Mouse (Mus musculus) embryonic facial prominence, embryonic 11.5 days (tissue): Measurements from ENCODE around the gene Etfbkmt. TPM values are rescaled to one million over a fixed set of nuclear protein-coding genes. Genes with fewer than 3 reads are reported as not detected.

ENCODE experiments used
- ATAC-seq: fragments of 200-750 bp; cut with Nextera tagmentation; replicated peaks from 2 replicates; pipeline ENCODE4 v1.8.0; 2017; ENCODE audit warnings: low read depth; ENCODE audit not compliant: insufficient number of reproducible peaks, low FRiP score, low TSS enrichment
- DNase-seq: peaks from one replicate; pipeline ENCODE4 v3.0.0-alpha.2; 2015; ENCODE audit warnings: low spot score
- H3K27ac ChIP-seq: fragments of 300-500 bp; sonication (generic); replicated peaks from 2 replicates; pipeline ENCODE4 v1.5.1; 2014; ENCODE audit warnings: mild to moderate bottlenecking, low read depth, low read length, control low read depth
- H3K27me3 ChIP-seq: fragments of 300-500 bp; sonication (generic); 2 replicates; pipeline ENCODE4 v1.6.1; 2014; ENCODE audit warnings: mild to moderate bottlenecking, low read length, moderate library complexity, mixed read lengths; ENCODE audit not compliant: control insufficient read depth, insufficient read depth
- H3K36me3 ChIP-seq: fragments of 300-500 bp; sonication (generic); replicated peaks from 2 replicates; pipeline ENCODE4 v1.6.1; 2014; ENCODE audit warnings: low read depth, mild to moderate bottlenecking, low read length, moderate library complexity, mixed read lengths; ENCODE audit not compliant: control insufficient read depth, insufficient read depth
- H3K4me1 ChIP-seq: fragments of 300-500 bp; sonication (generic); 2 replicates; pipeline ENCODE4 v1.6.1; 2014; ENCODE audit warnings: low read length, mixed read lengths; ENCODE audit not compliant: control insufficient read depth, insufficient read depth
- H3K4me2 ChIP-seq: fragments of 300-500 bp; sonication (generic); 2 replicates; pipeline ENCODE4 v1.6.1; 2014; ENCODE audit warnings: low read depth, mild to moderate bottlenecking, control low read depth, low read length, moderate library complexity
- H3K4me3 ChIP-seq: fragments of 300-500 bp; sonication (generic); 2 replicates; pipeline ENCODE4 v1.5.1; 2014; ENCODE audit warnings: low read depth, low read length, control low read depth
- H3K9ac ChIP-seq: fragments of 300-500 bp; sonication (generic); replicated peaks from 2 replicates; pipeline ENCODE4 v1.6.1; 2014; ENCODE audit warnings: mild to moderate bottlenecking, control low read depth, low read length
- H3K9me3 ChIP-seq: fragments of 300-500 bp; sonication (generic); replicated peaks from 2 replicates; pipeline ENCODE4 v1.6.1; 2016; ENCODE audit warnings: mild to moderate bottlenecking, low read length, inconsistent platforms, mixed read lengths; ENCODE audit not compliant: control insufficient read depth
- WGBS: fragments of 180-500 bp; shearing (Covaris S2); extraction: QIAGEN DNeasy Blood & Tissue Kit; methylation state at CpG from one replicate; pipeline ENCODE4 v1.1.7; 2014; 5-methylcytosine and 5-hydroxymethylcytosine counted together
- polyA plus RNA-seq: library from polyadenylated mRNA; unstranded; fragments of >200 nt; fragmentation: Nextera tagmentation; extraction: Ambion mirVana; gene quantifications from 2 replicates; pipeline ENCODE4 v1.2.1, GENCODE M21; 2014

Gene Etfbkmt
- polyA plus RNA-seq, 1 experiment from 2014 or later, result 11.4 TPM

DNA sequence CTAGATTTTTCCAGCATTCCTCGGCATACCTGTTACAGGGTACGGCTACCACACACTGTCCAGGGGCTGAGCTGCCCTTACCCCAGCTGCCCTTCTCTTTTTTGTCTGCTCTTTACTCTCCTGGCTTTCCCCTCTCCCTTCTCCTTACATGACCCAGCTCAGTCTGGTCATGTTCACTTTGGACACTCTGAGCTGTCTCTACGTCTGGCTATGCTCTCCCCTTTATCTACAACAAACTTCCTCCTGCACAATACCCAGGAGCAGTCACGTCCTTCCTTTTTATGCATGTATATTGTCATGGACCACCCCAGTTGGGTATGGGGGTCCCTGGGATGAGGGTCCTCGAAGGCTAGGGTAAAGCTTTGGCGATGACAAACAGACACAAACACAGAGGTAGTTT, 4.0 kb upstream of the Etfbkmt start:
- Histone ChIP-seq H3K9ac (no peak overlapping the region), H3K36me3 (no peaks in the 10 kb centered on the region), H3K4me3 (no peak overlapping the region), H3K27ac (no peak overlapping the region), H3K4me1 (no peaks in the 10 kb centered on the region), H3K4me2 (no peak overlapping the region), H3K9me3 (no peaks in the 10 kb centered on the region), H3K27me3 (no peaks in the 10 kb centered on the region)
- ATAC-seq (no peak), DNase-seq (no peak)
- 84% methylated on average over 6 of the region's 6 CpGs for WGBS

- DNase-seq, result no peak
Observed at GRCm38 (mm10) chr6:149137936-149138335, 1.7 kb upstream of the Etfbkmt start.

DNA sequence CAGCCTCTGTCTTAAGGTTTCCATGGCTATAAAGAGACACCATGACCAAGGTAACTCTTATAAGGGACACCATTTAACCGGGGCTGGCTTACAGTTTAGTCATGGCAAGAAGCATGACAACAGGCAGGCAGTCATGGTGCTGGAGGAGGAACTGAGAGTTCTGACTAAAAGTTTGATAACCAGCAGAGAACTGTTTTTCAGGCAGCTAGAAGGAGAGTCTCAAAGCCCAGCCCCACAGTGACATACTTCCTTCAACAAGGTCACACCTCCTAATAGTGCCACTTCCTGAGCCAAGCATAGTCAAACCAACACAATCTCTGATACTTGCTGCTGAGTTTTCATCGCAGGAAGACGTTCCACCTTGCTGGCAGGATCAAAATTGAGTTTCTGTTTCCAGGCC, 638 bp upstream of the Etfbkmt start:
- no peak overlapping the region for H3K4me2 ChIP-seq
- WGBS, result 90% methylated on average over 3 of the region's 3 CpGs
- no peaks in the 10 kb centered on the region for H3K9me3 ChIP-seq
- no peak for ATAC-seq
- no peak for DNase-seq
- H3K36me3 ChIP-seq, result no peaks in the 10 kb centered on the region
- no peak overlapping the region for H3K27ac ChIP-seq
- H3K9ac ChIP-seq, result no peak overlapping the region
- no peaks in the 10 kb centered on the region for H3K27me3 ChIP-seq
- no peak overlapping the region for H3K4me3 ChIP-seq
- no peaks in the 10 kb centered on the region for H3K4me1 ChIP-seq

More at GRCm38 (mm10) chr6:149137936-149138335, 1.7 kb upstream of the Etfbkmt start:
- Histone ChIP-seq H3K4me3 (no peak overlapping the region), H3K27me3 (no peaks in the 10 kb centered on the region), H3K9ac (no peak overlapping the region), H3K36me3 (no peaks in the 10 kb centered on the region), H3K27ac (no peak overlapping the region), H3K4me2 (no peak overlapping the region), H3K4me1 (no peaks in the 10 kb centered on the region), H3K9me3 (no peaks in the 10 kb centered on the region)
- 33% methylated on average over 2 of the region's 2 CpGs for WGBS
- no peak for ATAC-seq

- no peaks in the 10 kb centered on the region for H3K27me3 ChIP-seq
- H3K36me3 ChIP-seq, result no peaks in the 10 kb centered on the region
- no peaks in the 10 kb centered on the region for H3K4me1 ChIP-seq
- WGBS, result 5% methylated on average over 36 of the region's 36 CpGs
- H3K27ac ChIP-seq, result no peak overlapping the region; the same call in 1 of the 2 replicates
- H3K9me3 ChIP-seq, result no peaks in the 10 kb centered on the region
- H3K4me2 ChIP-seq, result peak overlapping the region; percentile 63
- H3K9ac ChIP-seq, result peak overlapping the region; percentile 72
- peak overlapping the region; percentile 46 for H3K4me3 ChIP-seq
- DNase-seq, result peak; percentile 94
- peak; percentile 94 for ATAC-seq
Observed at GRCm38 (mm10) chr6:149141393-149142173, 1.9 kb downstream of the Etfbkmt start.

DNA sequence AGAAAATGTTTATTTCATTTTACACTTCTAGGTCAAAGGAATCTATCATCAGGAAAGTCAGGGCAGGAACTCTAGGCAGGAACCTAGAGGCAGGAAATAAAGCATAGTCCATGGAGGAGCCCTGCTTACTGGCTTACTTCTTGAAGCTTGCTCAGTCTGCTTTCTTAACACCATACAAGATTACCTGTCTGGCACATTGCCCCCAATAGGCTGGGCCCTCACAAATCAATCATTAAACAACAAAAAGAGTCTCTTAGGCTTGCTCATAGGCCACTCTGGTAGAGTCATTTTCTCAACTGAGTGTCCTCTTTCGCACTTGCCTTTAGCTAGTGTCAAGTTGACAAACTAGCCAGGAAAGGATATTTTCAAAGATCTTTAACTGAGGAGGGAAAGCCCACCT, 5.5 kb downstream of the Etfbkmt start:
- no peak overlapping the region for H3K27ac ChIP-seq
- 94% methylated on average over 1 of the region's 1 CpGs for WGBS
- no peak overlapping the region for H3K4me2 ChIP-seq
- H3K9ac ChIP-seq, result no peak overlapping the region
- no peaks in the 10 kb centered on the region for H3K27me3 ChIP-seq
- ATAC-seq, result no peak
- no peak overlapping the region for H3K4me3 ChIP-seq
- no peaks in the 10 kb centered on the region for H3K36me3 ChIP-seq
- H3K9me3 ChIP-seq, result no peaks in the 10 kb centered on the region
- no peaks in the 10 kb centered on the region for H3K4me1 ChIP-seq
- DNase-seq, result no peak

GRCm38 (mm10) chr6:149148436-149149229, 9.0 kb downstream of the Etfbkmt start:
- 94% methylated on average over 7 of the region's 7 CpGs for WGBS
- DNase-seq (no peak), ATAC-seq (no peak)
- Histone ChIP-seq H3K36me3 (0 out of 2 replicates have a peak, but pooled peaks cover 2% of the 10 kb centered on the region), H3K27me3 (no peaks in the 10 kb centered on the region), H3K4me3 (no peak overlapping the region), H3K4me1 (no peaks in the 10 kb centered on the region), H3K9ac (no peak overlapping the region), H3K4me2 (no peak overlapping the region), H3K27ac (no peak overlapping the region), H3K9me3 (no peaks in the 10 kb centered on the region)

GRCm38 (mm10) chr6:149152119-149152518, 12.5 kb downstream of the Etfbkmt start:
- DNase-seq (no peak), ATAC-seq (no peak)
- H3K4me2 ChIP-seq, result no peak overlapping the region
- H3K27ac ChIP-seq, result no peak overlapping the region
- no peak overlapping the region for H3K4me3 ChIP-seq
- 92% methylated on average over 2 of the region's 2 CpGs for WGBS
- H3K9ac ChIP-seq, result no peak overlapping the region
- no peaks in the 10 kb centered on the region for H3K9me3 ChIP-seq
- H3K36me3 ChIP-seq, result peaks cover 2% of the 10 kb centered on the region; the same call in 1 of the 2 replicates
- no peaks in the 10 kb centered on the region for H3K27me3 ChIP-seq
- H3K4me1 ChIP-seq, result no peaks in the 10 kb centered on the region
